Comparison of ENCODE assay signal across 8 mouse cellular contexts in the genomic region with DNA sequence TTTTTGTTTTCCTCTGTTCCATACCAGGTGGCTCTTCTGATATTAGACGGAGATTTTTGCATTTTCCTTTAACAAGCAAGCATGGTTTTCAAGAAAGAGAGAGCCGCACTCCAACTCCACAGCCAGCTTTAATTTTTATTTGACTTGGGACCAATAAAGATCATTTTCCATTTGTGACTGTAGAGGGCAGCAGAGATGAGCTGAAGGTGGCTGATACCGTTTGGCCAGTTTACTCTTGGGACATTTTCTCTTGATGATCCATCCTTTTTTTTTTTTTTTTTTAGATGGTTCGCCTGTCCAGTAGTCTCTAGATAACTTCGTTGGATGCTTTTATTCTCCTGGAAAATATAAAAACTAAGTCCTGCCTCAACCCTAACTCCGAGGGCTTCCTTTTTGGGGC. TPM values are rescaled to one million over a fixed set of nuclear protein-coding genes. Genes with fewer than 3 reads are reported as not detected.
A peak's percentile ranks its signal among the peaks of the same experiment; 100 is the strongest.
DNase-seq lines count a peak whose midpoint lies in the region; ATAC-seq and TF ChIP-seq lines count a peak whose summit lies in the region.
"Had no signal": no experiment of that assay in that cellular context is flagged by ENCODE, and none has a peak within 500 bp of the region (broad histone marks: within the 10 kb centered on the region; RNA-seq: fewer than 3 reads in every experiment).

No protein-coding gene starts in this region.

- H3K36me3 ChIP-seq in ES-E14 (ENCODE audit: control insufficient read depth, insufficient read depth, low read length, poor library complexity, severe bottlenecking), result no peaks in the 10 kb centered on the region

- no peak for ATAC-seq in activated CD4-positive, CD25-positive, alpha-beta regulatory T cell, adult 4 months

- H3K9ac ChIP-seq in ES-E14 (ENCODE audit: insufficient read depth, low read depth, low read length, poor library complexity, severe bottlenecking), result no peak overlapping the region

- in situ Hi-C loops in ES-E14 (cut with MboI; ENCODE audit: low sequenced_read_pairs in 2 of 2, unreplicated experiment in 2 of 2), result no loop called here

- no peaks in the 10 kb centered on the region for H3K9me3 ChIP-seq in ES-E14 (ENCODE audit: control insufficient read depth, insufficient read depth, low read depth, low read length)

- DNase-seq in kidney, adult 9 months, result peak; percentile 56
- no peak for DNase-seq in kidney, postnatal 10 days
- peak; percentile 11 for DNase-seq in CD4-positive helper T cell, adult 2 months (ENCODE audit: low read depth, low spot score)
- DNase-seq in ES-E14 (ENCODE audit: low read depth, low spot score), result no peak
- DNase-seq in induced T-regulatory cell, adult 2 months (ENCODE audit: low read depth), result peak; percentile 39
- DNase-seq in right cerebral cortex, postnatal 36 days (ENCODE audit: low spot score in 2 of 2), result no peak
- DNase-seq: heart, postnatal 36 days had no signal

- H3K27ac ChIP-seq in ES-E14 (ENCODE audit: insufficient read depth, low read depth, low read length, poor library complexity, severe bottlenecking), result no peak overlapping the region

- H3K4me3 ChIP-seq in ES-E14 (ENCODE audit: insufficient read depth in 1 of 2, low read depth in 1 of 2, low read length in 2 of 2, poor library complexity in 1 of 2, severe bottlenecking in 1 of 2), result no peak overlapping the region

- no peaks in the 10 kb centered on the region for H3K4me1 ChIP-seq in ES-E14 (ENCODE audit: control insufficient read depth in 2 of 2, insufficient read depth in 2 of 2, low read length in 2 of 2, poor library complexity in 1 of 2)

TF ChIP-seq in ES-E14, 5 proteins besides CTCF, POLR2A, EP300 and RAD21:
- TF ChIP-seq ZNF384 (IDR thresholded peaks at IDR 0.05; ENCODE audit: low read depth, low read length) (peak; percentile 75), CHD2 (IDR thresholded peaks at IDR 0.05; ENCODE audit: low read depth, low read length) (no peak), ZC3H11A (IDR thresholded peaks at IDR 0.05; ENCODE audit: borderline replicate concordance, low read depth, low read length) (no peak), MAFK (IDR thresholded peaks at IDR 0.05; ENCODE audit: insufficient read depth, low read depth, low read length) (no peak), HCFC1 (IDR thresholded peaks at IDR 0.05; ENCODE audit: borderline replicate concordance, insufficient read depth, low read length) (no peak)
TF ChIP-seq in ES-E14: peak in this region for 1.

RNA-seq across cellular contexts. Expression of gene Gpr135, which starts 17.6 kb away (rescaled TPM):
- 2.7 and 4.2 TPM in 2 replicates for total RNA-seq in ES-E14 (2012; rRNA removed)
- not detected for polyA plus RNA-seq in activated CD4-positive, CD25-positive, alpha-beta regulatory T cell, adult 4 months (2017; shearing (Covaris generic))

RNA-seq across cellular contexts. Expression of gene L3hypdh, which starts 31.9 kb away (rescaled TPM):
- total RNA-seq in ES-E14 (2012; rRNA removed), result 1.8 and 3.0 TPM in 2 replicates
- polyA plus RNA-seq in activated CD4-positive, CD25-positive, alpha-beta regulatory T cell, adult 4 months (2017; shearing (Covaris generic)), result under 1 TPM; 0.25 to 0.40 TPM

RNA-seq across cellular contexts. Expression of gene Jkamp, which starts 32.1 kb away (rescaled TPM):
- 33.2 and 48.3 TPM in 2 replicates for total RNA-seq in ES-E14 (2012; rRNA removed)
- 10 to 100 TPM; 31.8 to 32.2 TPM for polyA plus RNA-seq in activated CD4-positive, CD25-positive, alpha-beta regulatory T cell, adult 4 months (2017; shearing (Covaris generic))

Comparison
In these comparisons a context has a peak if more than half of its experiments do, and no peak if none do; other contexts are left out.
1. DNase-seq: peak in kidney, adult 9 months (single experiment), CD4-positive helper T cell, adult 2 months (single experiment) and induced T-regulatory cell, adult 2 months (single experiment); none in kidney, postnatal 10 days (single experiment), ES-E14 (single experiment) and right cerebral cortex, postnatal 36 days (0 of 2).